Mouse (Mus musculus) stomach, postnatal 0 days (tissue): ENCODE data around the gene C5ar2.

Source experiments
- CTCF ChIP-seq: IDR thresholded peaks from 2 replicates; pipeline ENCODE4 v1.5.1; 2016; ENCODE audit warnings: antibody characterized with exemption, low read depth, mild to moderate bottlenecking, moderate library complexity
- EP300 ChIP-seq: optimal IDR thresholded peaks from 2 replicates; pipeline ENCODE3; 2016; ENCODE audit warnings: antibody characterized with exemption

- TF ChIP-seq CTCF, result no peak
- TF ChIP-seq EP300, result no peak
These were observed 10.2 kb upstream of the C5ar2 start for GRCm38 (mm10) chr7:16254195-16254594.
